Mouse (Mus musculus) embryonic facial prominence, embryonic 14.5 days (tissue): ENCODE results near the gene Msantd1. TPM values are rescaled to one million over a fixed set of nuclear protein-coding genes. Genes with fewer than 3 reads are reported as not detected.
A peak's percentile ranks its signal among the peaks of the same experiment; 100 is the strongest.

Experiments
- ATAC-seq: fragments of 200-750 bp; cut with Nextera tagmentation; 2 replicates; pipeline ENCODE4 v1.8.0; 2017; ENCODE audit warnings: low read depth, moderate number of reproducible peaks, moderate TSS enrichment
- DNase-seq: peaks from one replicate; pipeline ENCODE4 v3.0.0-alpha.2; 2015; ENCODE audit warnings: low spot score
- H3K27ac ChIP-seq: fragments of 300-500 bp; sonication (generic); replicated peaks from 2 replicates; pipeline ENCODE4 v1.5.1; 2014; ENCODE audit warnings: low read depth, mild to moderate bottlenecking, low read length, moderate library complexity
- H3K27me3 ChIP-seq: fragments of 300-500 bp; sonication (generic); replicated peaks from 2 replicates; pipeline ENCODE4 v1.6.1; 2014; ENCODE audit warnings: low read length; ENCODE audit not compliant: control insufficient read depth, insufficient read depth
- H3K36me3 ChIP-seq: fragments of 300-500 bp; sonication (generic); 2 replicates; pipeline ENCODE4 v1.6.1; 2014; ENCODE audit warnings: low read length, mixed read lengths; ENCODE audit not compliant: control insufficient read depth, insufficient read depth
- H3K4me1 ChIP-seq: fragments of 300-500 bp; sonication (generic); 2 replicates; pipeline ENCODE4 v1.6.1; 2014; ENCODE audit warnings: antibody characterized with exemption, low read length; ENCODE audit not compliant: control insufficient read depth, insufficient read depth
- H3K4me2 ChIP-seq: fragments of 300-500 bp; sonication (generic); 2 replicates; pipeline ENCODE4 v1.6.1; 2014; ENCODE audit warnings: low read depth, mild to moderate bottlenecking, low read length, moderate library complexity, mixed read lengths
- H3K4me3 ChIP-seq: fragments of 300-500 bp; sonication (generic); 2 replicates; pipeline ENCODE4 v1.5.1; 2014; ENCODE audit warnings: low read depth, mild to moderate bottlenecking, low read length
- H3K9ac ChIP-seq: fragments of 300-500 bp; sonication (generic); 2 replicates; pipeline ENCODE4 v1.6.1; 2014; ENCODE audit warnings: low read depth, mild to moderate bottlenecking, low read length, moderate library complexity, mixed read lengths
- H3K9me3 ChIP-seq: fragments of 300-500 bp; sonication (generic); 2 replicates; pipeline ENCODE4 v1.6.1; 2016; ENCODE audit warnings: low read length; ENCODE audit not compliant: control insufficient read depth
- WGBS: fragments of 180-500 bp; shearing (Covaris S2); extraction: QIAGEN DNeasy Blood & Tissue Kit; methylation state at CpG from one replicate; pipeline ENCODE4 v1.1.7; 2014; 5-methylcytosine and 5-hydroxymethylcytosine counted together
- polyA plus RNA-seq: library from polyadenylated mRNA; unstranded; fragments of >200 nt; fragmentation: Nextera tagmentation; extraction: Ambion mirVana; gene quantifications from 2 replicates; pipeline ENCODE4 v1.2.1, GENCODE M21; 2014

The Msantd1 gene
- polyA plus RNA-seq, 1 experiment from 2014 or later, result 1.3 TPM

- ATAC-seq, result no peak
- WGBS, result 42% methylated on average over 4 of the region's 6 CpGs
- Histone ChIP-seq H3K27me3 (no peaks in the 10 kb centered on the region), H3K36me3 (peaks cover 12% of the 10 kb centered on the region; the same call in 1 of the 2 replicates), H3K27ac (no peak overlapping the region), H3K4me2 (peak overlapping the region; percentile 77), H3K4me1 (peaks cover 12% of the 10 kb centered on the region), H3K9ac (peak overlapping the region; percentile 99), H3K4me3 (peak overlapping the region; percentile 94), H3K9me3 (peaks cover 5% of the 10 kb centered on the region; the same call in 1 of the 2 replicates)
- DNase-seq, result peak; percentile 28
Observed at GRCm38 (mm10) chr5:34950486-34951160, 42.8 kb downstream of the Msantd1 start.

DNA sequence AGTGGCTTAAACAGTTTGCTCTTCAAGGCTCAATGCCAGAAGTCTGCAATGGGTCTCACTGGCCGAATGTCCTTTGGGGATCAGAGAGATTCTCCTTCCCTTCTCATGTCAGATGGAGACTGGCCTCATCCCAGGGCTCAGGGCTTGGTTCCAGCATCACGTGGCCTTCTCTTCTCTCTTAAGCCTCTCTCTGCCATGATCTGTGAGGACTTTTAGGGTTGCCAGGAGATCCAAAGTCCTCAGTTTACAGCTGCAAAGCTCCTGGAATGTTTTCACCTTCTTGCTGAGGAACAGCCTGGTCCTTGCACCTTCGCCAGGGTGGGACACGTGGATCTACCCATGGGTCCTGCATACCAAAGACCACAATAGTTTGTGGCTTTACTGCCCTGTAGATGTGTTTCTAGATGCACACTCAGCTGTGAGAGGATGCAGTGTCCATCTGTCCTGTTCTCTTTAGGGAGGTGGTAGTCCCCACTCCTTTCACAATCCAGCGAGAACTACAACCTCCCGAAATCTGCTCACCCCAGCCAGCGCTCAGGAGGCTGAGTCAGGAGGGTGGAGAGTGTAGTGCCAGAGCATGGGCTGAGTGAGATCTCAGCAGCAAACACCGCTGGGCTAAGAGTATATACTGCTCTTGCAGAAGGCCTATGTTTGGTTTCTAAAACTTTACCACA, 43.5 kb downstream of the Msantd1 start:
- no peak overlapping the region for H3K4me3 ChIP-seq
- H3K4me1 ChIP-seq, result peaks cover 12% of the 10 kb centered on the region
- H3K36me3 ChIP-seq, result peaks cover 12% of the 10 kb centered on the region; the same call in 1 of the 2 replicates
- peak overlapping the region; percentile 99; the same call in 1 of the 2 replicates for H3K9ac ChIP-seq
- H3K4me2 ChIP-seq, result peak overlapping the region; percentile 77
- no peak for DNase-seq
- no peak overlapping the region for H3K27ac ChIP-seq
- no peaks in the 10 kb centered on the region for H3K27me3 ChIP-seq
- 90% methylated on average over 8 of the region's 8 CpGs for WGBS
- ATAC-seq, result no peak
- peaks cover 5% of the 10 kb centered on the region; the same call in 1 of the 2 replicates for H3K9me3 ChIP-seq

DNA sequence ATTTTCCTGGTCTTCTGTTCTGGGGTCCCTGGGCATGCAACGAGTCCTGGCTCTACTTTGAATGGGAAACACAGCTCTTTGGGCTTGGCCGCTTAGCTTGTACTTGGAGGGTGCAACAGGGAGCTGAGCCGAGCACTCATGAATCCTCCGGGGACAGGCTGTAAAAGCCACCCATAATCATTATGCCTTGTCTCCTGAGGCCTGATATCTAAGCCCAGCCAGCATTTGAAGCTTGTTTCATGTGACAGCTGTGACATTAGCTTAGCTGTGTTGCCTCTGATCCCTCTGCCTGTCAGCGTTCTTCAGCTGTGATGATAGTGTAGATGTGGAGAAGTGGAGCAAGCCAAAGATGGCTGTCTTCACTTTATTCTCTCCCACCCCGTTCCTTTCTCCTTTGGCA, 46.7 kb downstream of the Msantd1 start:
- peak; percentile 62 for DNase-seq
- 73% methylated on average over 6 of the region's 6 CpGs for WGBS
- H3K9me3 ChIP-seq, result peaks cover 5% of the 10 kb centered on the region; the same call in 1 of the 2 replicates
- H3K27me3 ChIP-seq, result no peaks in the 10 kb centered on the region
- H3K4me3 ChIP-seq, result no peak overlapping the region
- H3K9ac ChIP-seq, result no peak overlapping the region
- H3K27ac ChIP-seq, result no peak overlapping the region
- H3K4me1 ChIP-seq, result peaks cover 29% of the 10 kb centered on the region
- H3K4me2 ChIP-seq, result no peak overlapping the region
- peaks cover 12% of the 10 kb centered on the region; the same call in 1 of the 2 replicates for H3K36me3 ChIP-seq
- no peak for ATAC-seq

GRCm38 (mm10) chr5:34955630-34956029, 47.8 kb downstream of the Msantd1 start:
- Histone ChIP-seq H3K36me3 (peaks cover 12% of the 10 kb centered on the region; the same call in 1 of the 2 replicates), H3K9ac (no peak overlapping the region), H3K4me1 (peaks cover 22% of the 10 kb centered on the region), H3K27me3 (no peaks in the 10 kb centered on the region), H3K27ac (no peak overlapping the region), H3K4me3 (no peak overlapping the region), H3K4me2 (no peak overlapping the region), H3K9me3 (peaks cover 5% of the 10 kb centered on the region; the same call in 1 of the 2 replicates)
- DNase-seq, result peak; percentile 39
- ATAC-seq, result no peak
- WGBS, result 55% methylated on average over 5 of the region's 5 CpGs

- Histone ChIP-seq H3K9me3 (peaks cover 5% of the 10 kb centered on the region; the same call in 1 of the 2 replicates), H3K4me1 (peaks cover 16% of the 10 kb centered on the region), H3K4me2 (no peak overlapping the region), H3K4me3 (no peak overlapping the region), H3K27me3 (no peaks in the 10 kb centered on the region), H3K36me3 (peaks cover 12% of the 10 kb centered on the region; the same call in 1 of the 2 replicates), H3K27ac (no peak overlapping the region), H3K9ac (no peak overlapping the region)
- 85% methylated on average over 7 of the region's 7 CpGs for WGBS
- ATAC-seq (no peak), DNase-seq (no peak)
Observed at GRCm38 (mm10) chr5:34956151-34956550, 48.3 kb downstream of the Msantd1 start.

DNA sequence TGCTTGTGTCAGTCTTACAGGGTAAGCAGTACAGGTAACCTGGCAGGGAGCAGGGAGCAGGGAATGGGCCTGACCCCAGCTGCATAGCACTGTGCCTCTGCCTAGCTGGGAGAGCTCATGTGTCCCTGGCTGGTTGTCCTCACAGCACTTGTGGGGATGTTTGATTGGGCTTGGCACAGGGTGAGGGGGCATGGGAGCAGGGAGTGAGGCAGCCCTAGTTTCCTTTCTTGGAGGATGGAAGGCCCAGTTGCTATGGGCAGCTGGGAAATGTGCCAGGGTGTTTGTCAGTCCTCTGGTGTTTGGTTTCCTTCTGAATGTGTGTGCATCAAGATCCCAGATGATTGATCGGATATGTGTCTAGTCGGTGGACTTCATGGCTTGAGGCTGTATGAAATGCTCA, 49.2 kb downstream of the Msantd1 start:
- Histone ChIP-seq H3K4me2 (no peak overlapping the region), H3K27me3 (no peaks in the 10 kb centered on the region), H3K36me3 (peaks cover 12% of the 10 kb centered on the region; the same call in 1 of the 2 replicates), H3K9me3 (peaks cover 5% of the 10 kb centered on the region; the same call in 1 of the 2 replicates), H3K9ac (no peak overlapping the region), H3K4me3 (no peak overlapping the region), H3K4me1 (peaks cover 16% of the 10 kb centered on the region), H3K27ac (no peak overlapping the region)
- DNase-seq (peak; percentile 61), ATAC-seq (peak; percentile 45; the same call in 1 of the 2 replicates)
- WGBS, result 73% methylated on average over 2 of the region's 2 CpGs

DNA sequence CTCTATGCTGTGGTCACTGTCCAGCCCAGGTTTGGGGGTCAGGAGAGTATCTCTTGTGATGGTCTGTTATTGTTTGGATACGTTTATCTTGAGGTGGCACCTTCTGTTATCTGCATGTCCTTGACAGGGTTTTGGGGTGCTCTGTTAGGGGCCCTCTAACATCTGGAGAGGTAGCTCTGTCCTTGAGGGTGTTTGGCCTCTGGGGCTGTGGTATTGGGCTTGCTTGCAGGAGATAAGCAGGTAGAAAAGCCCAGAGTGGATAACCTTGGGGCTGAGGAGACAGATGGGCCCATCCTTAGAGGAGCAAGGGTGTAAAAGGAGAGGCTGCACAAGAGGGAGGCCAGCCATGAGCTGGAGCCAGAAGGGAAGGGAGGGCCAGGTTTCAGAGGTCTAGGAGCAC, 52.2 kb downstream of the Msantd1 start:
- Histone ChIP-seq H3K4me3 (no peak overlapping the region), H3K9me3 (no peaks in the 10 kb centered on the region), H3K27me3 (no peaks in the 10 kb centered on the region), H3K4me1 (peaks cover 16% of the 10 kb centered on the region), H3K4me2 (no peak overlapping the region), H3K27ac (no peak overlapping the region), H3K36me3 (peaks cover 6% of the 10 kb centered on the region), H3K9ac (no peak overlapping the region)
- DNase-seq, result no peak
- no peak for ATAC-seq
- WGBS, result 75% methylated on average over 1 of the region's 1 CpGs

- H3K36me3 ChIP-seq, result peaks cover 48% of the 10 kb centered on the region
- 92% methylated on average over 12 of the region's 12 CpGs for WGBS
Observed at GRCm38 (mm10) chr5:34965531-34965930, 57.7 kb downstream of the Msantd1 start.

More at GRCm38 (mm10) chr5:34965531-34965930, 57.7 kb downstream of the Msantd1 start:
- no peak for ATAC-seq
- Histone ChIP-seq H3K27ac (no peak overlapping the region), H3K9ac (no peak overlapping the region), H3K4me2 (no peak overlapping the region), H3K4me1 (no peaks in the 10 kb centered on the region), H3K9me3 (no peaks in the 10 kb centered on the region), H3K27me3 (no peaks in the 10 kb centered on the region), H3K4me3 (no peak overlapping the region)
- no peak for DNase-seq
